Mouse (Mus musculus): Measurements from ENCODE around the gene Cep295nl. TPM values are rescaled to one million over a fixed set of nuclear protein-coding genes. Genes with fewer than 3 reads are reported as not detected.
"Not testable (repeated sequence)": the region's sequence is repeated elsewhere in the genome, so short reads cannot be mapped to it uniquely, and the experiment has no call there.

Gene Cep295nl
- total RNA-seq, 2 experiments from 2014 or later = 0.82 to 1.3 TPM

DNA sequence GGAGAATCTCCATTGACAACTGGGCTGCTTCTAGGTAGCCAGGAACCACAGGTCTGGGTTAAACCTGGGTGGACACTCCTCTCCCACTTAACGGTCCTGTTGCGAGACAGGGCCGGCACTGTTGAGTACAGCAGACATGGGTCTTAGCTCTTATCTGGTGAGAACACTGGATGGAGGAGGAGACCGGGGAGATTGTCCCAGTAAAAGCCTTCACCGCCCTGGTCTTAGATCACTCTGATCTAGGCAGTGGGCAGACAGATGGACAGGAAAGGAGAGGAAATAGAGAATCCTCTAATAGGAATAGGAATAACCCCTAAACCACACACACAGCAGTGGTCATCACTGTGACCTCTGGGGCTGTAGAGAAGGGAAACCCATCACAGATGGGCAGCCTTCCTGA, 18.3 kb downstream of the Cep295nl start:
- no peak for DNase-seq (ENCODE audit: low spot score in 2 of 2)

DNA sequence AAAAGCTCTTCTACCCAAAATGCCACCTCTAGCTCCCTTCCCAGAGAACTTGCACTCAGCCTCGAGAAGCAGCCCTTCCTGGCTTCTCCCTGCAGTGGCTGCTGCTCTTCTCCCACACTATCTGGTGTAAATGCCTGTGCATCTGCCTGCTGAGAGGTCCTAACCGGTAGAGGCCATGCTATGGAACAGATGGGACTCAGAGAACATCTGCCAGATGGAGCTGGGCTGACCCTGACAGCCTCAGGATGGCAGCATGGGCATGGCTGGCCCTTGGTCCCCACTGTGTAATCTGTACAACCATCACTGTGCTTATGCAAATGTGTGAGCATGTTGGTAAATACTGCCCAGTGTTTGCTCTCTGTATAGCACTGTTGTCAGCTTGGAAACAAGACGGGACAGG, 19.7 kb downstream of the Cep295nl start:
- no peak for DNase-seq (ENCODE audit: low spot score in 2 of 2)

DNA sequence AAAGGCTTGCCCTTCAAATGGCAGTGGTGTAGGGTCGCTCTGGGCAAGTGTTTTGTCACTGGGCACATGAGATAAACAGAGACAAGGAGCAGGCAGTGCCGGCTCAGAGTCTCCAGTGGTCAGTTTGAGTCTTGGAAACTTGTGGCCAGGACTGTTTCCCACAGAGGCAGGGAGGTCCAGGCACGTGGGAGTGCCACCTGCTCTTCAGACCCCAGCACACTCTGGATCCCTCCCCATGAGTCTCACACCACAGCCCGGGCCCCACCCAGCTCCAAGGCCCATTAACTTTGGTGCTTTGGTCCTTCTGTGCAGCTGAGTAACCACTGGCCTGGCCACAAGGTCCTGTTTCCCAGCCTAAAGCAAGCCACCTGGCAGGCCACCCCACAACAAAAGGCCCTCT, 20.3 kb downstream of the Cep295nl start:
- no peak for DNase-seq (ENCODE audit: low spot score in 2 of 2)

DNA sequence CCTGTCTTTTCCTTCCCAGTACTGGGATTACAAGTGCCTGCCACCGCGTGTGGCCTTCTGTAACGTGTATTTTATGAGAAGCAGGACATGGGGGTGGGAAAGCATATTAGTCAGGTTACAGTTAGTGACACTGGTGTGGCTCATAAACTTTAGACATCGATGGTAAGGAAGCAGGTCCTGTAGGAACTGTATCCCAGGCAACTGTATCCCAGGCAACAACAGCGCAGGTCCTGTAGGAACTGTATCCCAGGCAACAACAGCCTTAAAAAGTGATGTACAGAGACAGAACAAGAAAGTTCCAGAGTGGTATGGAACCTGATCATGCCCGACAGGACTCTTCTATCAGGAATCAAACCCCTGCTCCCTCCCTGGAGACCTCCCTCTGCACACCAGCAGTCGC, 20.8 kb downstream of the Cep295nl start:
- peak in 1 of 2 experiments; percentile 29 for DNase-seq (ENCODE audit: low spot score in 2 of 2)

DNA sequence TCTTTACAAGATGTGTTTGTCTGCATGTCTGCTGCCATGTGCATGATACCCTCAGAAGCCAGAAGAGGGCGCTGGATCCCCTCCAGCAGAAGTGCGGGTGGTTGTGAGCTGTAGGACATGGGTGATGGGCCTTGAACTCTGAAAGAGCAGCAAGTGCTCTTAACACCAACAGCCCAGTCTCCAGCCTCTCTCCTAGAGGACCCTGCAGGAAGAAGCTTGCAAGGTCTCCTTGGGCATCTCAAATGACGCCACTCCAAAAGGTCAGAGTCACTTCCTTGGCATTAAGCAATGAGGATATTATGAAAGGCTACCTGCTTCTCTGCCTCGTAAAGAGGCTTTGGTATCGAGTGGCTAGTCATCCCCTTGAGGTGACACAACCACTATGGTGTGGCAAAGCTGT, 23.6 kb downstream of the Cep295nl start:
- peak; percentile 29 to 35 for DNase-seq (ENCODE audit: low spot score in 2 of 2)

DNA sequence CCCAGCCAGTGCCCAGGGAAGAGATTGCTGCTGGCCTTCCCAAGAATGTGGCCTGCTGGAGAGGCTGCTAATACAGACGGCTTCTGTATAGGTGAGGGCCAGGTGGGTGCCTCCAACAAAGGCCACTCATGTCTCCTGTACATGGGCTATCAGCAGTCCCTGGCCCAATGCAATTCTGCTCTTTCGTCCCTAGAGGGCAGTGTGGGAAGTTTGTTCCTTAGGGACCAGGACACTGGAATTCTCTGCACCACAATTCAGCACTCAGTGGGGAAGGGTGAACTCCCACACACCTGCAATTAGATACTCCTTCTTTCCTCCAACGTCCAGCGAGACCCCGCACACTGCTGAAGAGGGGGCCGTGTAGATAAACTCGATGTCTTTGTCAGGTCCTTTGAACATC, 25.2 kb downstream of the Cep295nl start:
- DNase-seq (ENCODE audit: low spot score in 2 of 2) = peak; percentile 50 to 62

DNA sequence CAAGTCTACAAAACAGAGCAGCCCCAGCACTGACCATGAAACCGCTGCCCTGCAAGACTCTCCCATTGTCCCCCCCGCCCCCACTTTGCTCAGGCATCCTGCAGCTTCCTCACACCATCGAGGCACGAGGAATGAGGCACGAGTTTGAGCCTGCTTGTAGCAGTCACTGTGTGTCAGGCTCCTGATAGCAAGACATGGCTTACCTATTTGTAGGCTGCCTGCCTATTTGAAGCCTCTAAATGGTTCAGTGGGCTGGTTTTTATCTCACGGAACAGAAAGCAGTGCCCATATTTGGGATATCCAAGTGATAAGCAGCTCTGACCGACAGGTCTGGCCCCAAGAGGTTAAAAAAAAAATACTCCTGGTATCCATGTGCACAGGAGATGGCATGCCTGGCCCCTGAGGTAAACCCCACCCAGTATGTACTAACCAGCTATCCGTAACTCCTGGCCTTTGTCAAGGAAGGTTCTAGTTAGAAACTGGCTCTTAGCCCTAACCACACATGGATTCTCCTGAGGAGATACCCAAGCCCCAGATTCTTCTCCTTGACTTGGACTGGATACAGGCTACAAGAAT, 26.0 kb downstream of the Cep295nl start:
- DNase-seq (ENCODE audit: low spot score in 2 of 2) = no peak

DNA sequence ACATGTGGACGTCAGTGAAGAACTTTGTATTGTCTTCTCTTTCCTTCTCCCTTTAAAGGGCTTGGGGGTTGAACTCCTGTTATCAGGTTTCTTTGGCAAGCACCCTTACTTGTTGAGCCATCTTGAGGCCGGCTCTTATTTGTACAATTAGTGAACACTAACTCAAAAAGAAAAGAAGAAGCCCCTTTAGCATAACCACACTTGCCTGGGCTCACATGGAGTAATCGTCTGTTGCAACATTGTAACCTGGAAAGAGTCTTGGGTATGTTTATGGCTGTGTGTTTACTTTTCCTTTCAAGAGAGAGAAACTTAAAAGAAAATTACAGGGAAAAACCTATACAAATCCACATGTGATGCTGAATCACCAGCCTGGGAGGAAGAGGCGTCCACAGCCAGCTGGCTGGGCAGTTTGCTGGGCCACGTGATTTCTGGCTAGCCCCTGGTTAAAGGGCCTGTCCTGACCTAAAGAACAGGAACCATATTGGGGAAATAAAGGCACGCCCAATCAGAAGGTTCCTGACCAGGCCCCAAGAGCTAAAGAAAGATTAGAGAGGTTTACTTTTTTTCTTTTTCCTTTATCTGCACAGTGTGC, 30.1 kb downstream of the Cep295nl start:
- DNase-seq (ENCODE audit: low spot score in 2 of 2) = no peak

DNA sequence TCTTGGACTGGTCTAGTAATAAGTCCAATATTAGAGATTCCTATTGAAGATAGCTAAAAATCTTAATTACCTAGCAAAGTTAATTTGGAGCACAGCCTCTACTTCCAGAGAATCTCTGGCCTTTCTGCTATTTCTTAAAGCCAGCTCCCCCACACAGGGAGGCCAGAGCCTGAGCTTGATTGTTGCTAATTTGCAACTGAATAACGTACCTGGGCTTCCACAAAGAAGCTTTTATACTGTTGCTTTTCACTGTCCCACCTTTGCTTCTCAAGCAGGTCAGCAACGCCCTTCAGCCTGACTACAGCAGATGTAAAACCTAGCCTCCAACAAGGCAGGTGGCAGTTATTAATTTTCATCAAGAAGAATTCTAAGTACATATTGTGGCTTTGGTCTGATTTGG, 34.3 kb downstream of the Cep295nl start:
- not testable (repeated sequence) for DNase-seq (ENCODE audit: low spot score in 2 of 2)

DNA sequence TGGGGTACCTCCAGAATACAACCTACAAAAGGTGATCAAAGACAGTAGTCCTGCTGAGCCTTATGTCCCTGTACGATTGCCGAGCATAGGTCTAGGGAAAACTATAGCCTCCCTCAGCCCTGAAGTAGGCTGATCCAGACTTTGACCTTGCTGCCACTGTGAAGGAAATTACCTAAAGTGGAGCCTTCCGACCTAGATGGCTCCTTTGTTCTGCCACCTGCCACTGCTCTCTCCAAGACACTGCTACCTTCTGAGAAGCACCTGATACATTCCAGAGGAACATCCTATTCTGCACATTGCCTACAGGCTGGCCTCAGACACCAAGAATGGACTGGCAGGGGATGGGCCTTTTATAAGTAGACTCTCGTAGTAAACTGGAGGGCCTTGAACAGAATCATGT, 38.3 kb downstream of the Cep295nl start:
- not testable (repeated sequence) for DNase-seq (ENCODE audit: low spot score in 2 of 2)

DNA sequence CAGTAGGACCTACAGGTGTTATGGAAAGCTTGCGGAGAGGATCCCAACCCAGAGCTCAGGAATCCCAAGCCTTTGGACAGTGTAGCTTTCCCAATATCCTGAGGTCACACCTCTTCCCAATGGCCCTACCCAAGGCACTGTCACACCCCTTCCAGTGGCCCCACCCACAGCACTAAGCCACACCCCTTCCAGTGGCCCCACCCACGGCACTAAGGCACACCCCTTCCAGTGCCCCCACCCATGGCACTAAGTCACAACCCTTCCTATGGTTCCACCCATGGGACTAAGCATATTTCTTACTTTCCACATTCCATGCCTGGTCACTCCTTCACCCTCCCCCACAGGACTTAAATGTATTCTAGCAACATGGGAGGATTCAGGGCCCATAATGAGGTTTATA, 43.5 kb downstream of the Cep295nl start:
- DNase-seq (ENCODE audit: low spot score in 2 of 2) = no peak

DNA sequence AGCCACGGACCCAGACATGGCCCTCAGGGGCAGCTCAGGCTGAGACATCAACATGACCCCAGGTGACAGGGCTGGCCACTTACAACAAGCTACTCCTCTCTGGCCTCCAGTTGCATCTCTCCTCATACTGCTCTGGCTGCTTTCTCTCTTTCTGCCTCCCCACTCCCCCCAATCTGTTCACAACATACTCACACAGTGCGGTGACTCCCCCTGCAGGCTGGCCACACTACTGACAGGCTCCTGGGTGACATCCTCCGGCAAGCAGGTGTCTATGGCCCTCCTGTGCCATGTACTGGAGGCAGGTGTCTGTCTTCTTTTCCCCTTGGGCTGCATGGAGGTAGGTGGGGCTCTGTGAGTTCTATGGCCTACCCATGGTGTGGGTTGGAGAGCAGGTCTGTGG, 44.3 kb downstream of the Cep295nl start:
- DNase-seq (ENCODE audit: low spot score in 2 of 2) = no peak

DNA sequence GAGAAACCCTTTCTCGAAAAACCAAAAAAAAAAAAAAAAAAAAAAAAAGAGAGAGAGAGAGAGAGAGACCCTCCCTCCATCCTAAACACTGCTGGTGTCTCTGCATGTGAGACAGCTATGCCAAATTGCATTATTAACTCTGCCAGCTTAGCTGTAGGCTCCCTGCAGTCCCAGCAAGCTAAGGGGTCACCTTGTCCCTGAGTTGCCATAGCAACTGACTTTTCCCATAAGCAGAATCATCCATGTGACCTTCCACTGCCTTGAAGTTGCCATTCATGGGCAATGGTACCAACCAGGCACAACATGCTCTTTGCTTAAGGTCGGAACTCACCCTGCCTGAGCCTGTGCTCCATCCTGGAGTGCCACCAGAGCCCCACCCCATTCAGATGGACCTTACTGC, 47.3 kb downstream of the Cep295nl start:
- DNase-seq (ENCODE audit: low spot score in 2 of 2) = no peak

DNA sequence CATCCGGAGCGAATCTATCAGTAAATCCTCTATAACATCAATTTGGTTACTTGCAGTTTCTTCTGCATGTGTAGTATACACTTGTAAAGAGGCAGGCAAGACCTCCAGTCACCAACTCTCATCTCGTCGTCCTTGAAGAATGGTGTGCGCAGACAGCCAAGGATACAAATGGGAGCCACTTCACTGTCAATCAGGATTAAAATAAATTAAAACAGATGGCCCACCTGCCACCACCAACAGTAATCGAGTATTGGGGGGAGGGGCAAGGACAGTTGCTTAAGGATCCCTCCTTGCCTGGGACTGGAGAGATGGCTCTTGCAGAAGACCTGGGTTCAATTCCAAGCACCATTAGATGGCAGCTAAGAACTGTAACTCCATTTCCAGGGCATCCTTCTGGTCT, 49.6 kb downstream of the Cep295nl start:
- no peak for DNase-seq (ENCODE audit: low spot score in 2 of 2)

DNA sequence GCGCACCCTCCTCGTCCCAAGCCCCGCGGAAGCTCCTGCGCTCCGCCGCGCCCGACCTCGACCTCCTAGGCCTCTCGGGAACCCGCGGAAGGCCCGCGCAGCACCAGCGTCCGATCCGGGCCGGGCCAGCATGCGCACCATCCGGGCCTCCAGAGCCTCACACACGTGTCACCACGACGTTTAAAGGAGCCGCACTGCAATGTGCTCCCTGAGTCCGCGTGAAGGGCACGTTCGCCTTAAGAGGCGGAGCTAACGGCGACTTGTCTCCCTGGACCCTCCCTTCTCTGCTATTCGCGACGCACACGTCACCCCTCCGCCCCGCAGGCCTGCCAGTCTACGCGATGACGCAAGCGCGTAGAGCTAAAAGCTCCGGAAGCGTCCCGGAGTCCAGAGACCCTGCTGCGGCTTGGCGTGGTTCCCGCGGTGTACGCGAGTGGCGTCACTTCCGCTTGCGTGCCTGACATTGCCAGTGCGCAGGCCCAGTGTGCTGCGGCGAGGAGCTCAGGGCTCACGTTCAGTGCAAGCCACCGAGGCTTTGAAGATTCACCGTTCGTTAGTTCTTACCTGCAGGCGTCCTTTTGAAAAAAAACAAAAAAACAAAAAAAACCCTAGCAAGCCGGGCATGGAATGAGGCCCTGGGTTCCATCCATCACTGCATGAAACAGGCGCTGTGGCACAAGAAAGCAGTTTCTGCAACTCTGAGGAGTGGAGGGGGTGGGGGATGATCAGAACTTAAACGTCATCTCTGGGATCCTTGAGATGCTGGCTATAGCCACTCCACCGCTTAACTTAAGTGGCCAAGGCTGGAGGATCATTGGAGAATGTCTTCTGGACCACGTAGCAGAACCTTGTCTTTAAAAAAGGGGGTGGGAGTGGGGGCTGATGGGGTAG, 52.1 kb downstream of the Cep295nl start, which contains the start of gene Usp36:
TSS of gene Usp36 (minus strand) at position 246 of the 891 bp plus-strand sequence.
- DNase-seq (ENCODE audit: low spot score in 2 of 2) = peak; percentile 100

DNA sequence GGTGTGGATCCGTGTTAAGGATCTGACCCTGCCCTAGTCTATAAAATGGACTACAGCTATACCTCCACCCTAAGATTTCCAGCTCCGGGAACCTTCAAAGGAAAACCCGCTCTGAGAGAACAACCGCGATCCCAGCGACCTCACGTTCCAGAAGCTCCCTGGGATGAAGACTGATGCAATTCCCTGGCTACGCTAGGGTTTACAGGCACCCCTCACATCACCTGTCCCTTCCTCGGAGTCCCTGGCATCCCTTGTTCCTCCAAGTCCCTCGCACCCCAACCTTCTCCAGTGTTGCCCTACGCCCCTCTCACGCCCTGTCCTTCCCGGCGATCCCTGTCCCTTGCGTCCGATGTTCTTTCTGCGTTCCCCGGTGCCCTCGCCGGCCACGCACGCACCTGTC, 52.7 kb downstream of the Cep295nl start:
- no peak for DNase-seq (ENCODE audit: low spot score in 2 of 2)

DNA sequence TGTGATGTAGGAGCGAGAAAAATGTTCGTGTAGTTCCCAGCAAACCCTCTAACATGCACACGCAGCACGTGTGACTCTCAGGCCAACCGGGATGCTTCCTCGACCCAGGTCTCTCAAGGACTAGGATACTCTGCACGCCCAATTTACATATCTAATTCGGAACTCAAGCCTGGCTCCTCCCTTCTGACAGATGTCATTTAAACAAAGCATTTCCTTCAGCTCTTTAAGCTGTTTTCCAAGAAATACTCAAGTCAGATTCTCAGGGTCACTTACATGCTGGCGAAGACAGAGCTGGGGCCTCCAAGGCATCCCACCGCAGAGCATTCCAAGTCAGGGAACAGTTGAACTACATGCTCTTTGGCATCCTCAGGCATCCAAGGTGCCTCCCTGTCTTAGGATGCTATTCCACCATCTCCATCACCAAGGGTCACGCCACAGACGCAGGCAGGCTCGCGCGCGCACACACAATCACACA, 53.2 kb downstream of the Cep295nl start:
- no peak for DNase-seq (ENCODE audit: low spot score in 2 of 2)

DNA sequence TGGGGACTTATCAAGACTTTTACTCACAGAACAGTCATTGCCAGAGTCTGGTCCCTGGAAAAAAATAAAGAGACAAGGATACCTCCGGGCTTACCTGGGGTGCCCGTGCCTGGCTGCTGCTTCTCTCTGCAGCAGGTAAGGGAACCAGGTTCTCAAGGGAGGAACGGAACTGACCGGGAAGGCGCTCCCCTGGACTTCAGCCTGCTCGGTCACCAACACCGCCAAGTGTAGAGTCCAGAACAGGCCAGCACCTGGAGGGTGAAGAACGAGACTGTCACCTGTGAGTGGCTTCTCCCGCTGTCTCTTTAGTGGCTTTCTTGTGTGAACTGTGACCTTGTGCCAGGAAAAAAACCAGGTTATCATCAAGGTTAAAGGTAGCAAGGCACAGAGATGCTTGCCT, 54.7 kb downstream of the Cep295nl start:
- DNase-seq (ENCODE audit: low spot score in 2 of 2) = no peak

DNA sequence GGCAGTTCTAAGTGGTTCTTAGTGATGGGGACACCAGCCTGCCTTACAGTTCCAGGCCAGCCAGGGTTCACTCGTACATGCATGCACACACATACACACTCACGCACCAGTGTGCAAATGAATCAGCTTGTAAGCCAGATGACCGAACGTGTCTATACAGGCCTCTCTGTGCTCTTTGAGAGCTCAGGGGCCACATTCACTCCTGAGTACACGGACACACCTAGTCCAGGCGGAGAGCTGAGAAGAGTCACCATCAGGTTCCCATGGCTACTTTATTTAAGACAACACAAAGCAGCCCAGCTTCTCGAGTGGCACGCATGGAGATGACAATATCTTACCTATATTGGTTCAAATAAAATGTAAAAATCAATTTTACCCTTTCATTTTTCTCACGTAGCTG, 55.9 kb downstream of the Cep295nl start:
- no peak for DNase-seq (ENCODE audit: low spot score in 2 of 2)

DNA sequence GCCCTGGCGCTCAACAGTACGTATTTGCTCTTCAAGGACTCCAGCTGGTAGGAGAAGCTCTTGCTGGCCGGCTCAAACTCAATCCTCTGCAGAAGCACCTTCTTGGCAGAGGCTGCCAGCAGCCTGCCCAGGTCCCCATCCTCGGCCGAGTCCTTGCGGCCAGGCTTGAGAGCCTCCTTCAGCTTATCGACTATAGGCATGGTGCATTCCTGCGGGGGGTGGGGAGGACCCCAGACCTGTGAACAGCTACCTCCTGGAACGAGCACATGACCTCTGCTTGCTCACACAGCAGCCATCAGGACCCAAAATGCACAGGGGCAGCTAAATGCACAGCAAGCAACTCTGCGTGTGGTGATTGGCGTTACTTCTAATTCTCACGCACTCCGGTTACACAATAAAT, 56.5 kb downstream of the Cep295nl start:
- no peak for DNase-seq (ENCODE audit: low spot score in 2 of 2)
